Mouse (Mus musculus) right cerebral cortex, postnatal 4 days (tissue): ENCODE data around the gene Plin3.

ENCODE experiments used
- DNase-seq: peaks from one replicate; pipeline ENCODE4 v3.0.0-alpha.2; 2022

Plin3 gene

GRCm38 (mm10) chr17:56292531-56293222 lies at the start of gene Plin3:
Gene Plin3 (minus strand): TSS chr17:56292873.
- no peak for DNase-seq

DNA sequence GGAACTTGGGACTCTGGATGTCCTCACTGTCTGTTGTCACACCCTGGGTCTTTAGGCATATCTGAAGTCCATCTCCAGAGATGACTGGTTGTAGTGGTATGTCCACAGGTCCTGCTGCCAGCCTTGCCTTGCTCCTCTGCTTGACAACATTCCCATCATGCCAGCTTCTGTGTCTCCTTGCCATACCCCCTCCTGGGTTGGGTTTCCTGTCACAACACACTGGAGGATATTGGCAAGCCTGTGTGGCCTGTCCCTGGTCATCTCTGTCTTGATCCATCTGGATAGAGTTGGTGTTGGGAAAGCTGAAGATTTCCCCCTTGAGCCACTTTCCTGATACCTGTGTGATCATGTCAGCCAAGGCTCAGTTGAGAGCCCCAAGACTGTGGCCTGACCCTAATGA lies 48.0 kb upstream of the Plin3 start:
- no peak for DNase-seq

- peak; percentile 26 for DNase-seq
Measured at GRCm38 (mm10) chr17:56338909-56339308, 46.2 kb upstream of the Plin3 start.

- no peak for DNase-seq
Measured at GRCm38 (mm10) chr17:56337791-56338190, 45.1 kb upstream of the Plin3 start.

- no peak for DNase-seq
Measured at GRCm38 (mm10) chr17:56337190-56337589, 44.5 kb upstream of the Plin3 start.

DNA sequence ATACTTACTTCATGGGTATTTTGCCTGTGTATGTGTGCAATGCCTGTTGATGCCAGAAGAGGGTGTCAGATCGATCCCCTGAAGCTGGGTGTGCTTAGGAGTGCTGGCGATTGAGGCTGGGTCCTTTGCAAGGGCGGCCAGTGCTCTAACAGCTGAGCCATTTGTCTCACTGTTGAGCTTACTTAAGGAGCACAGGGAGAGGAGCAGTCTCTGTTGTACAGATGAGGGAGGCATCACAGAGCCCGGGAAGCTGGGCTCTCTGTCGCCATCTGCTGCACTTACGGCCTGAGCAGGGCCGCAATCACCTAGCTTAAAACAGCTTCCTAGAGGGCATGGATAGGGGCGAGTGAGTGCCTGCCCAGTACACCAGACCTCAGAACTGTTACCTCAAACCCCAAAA lies 40.3 kb upstream of the Plin3 start:
- DNase-seq: no peak

DNA sequence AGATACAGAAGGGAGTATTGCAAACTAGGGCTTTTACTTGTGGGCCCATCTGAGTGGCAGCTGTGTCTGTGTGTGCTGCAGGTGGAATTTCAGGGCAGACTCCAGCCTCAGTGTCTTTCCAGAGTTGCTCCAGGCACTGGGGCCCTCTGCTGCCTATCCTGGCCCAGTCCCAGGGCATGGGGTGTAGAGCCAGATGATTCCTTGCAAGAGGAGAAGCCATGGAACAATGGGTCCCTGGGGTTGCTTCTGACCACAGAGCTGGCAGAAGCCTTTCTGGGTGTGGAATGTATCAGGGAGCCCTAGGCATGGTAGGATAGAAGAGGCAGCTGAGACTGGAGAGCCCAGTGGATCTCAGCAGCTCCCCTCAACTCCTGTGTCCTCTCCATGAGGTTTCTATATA lies 38.6 kb upstream of the Plin3 start:
- DNase-seq: no peak

- no peak for DNase-seq
Measured at GRCm38 (mm10) chr17:56330345-56330744, 37.7 kb upstream of the Plin3 start.

DNA sequence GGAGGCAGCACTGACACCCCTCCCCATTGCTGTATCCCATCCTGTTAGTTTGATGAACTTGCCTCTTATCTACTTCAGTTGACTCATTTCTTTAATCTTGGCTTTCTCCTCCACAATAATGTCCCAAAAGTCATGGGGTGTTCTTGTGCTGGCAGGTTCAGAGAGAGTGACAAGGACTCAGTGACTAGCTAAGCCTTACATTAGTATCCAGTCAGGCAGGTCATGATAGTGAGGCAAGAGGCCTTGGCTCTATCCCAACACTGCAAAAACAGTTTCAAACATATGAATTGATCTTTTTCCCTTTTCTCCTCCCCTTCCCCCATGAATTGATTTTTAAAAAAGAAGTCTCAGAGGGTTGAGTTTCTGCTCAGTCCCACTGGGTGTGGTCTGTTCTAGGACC lies 36.6 kb upstream of the Plin3 start:
- no peak for DNase-seq

GRCm38 (mm10) chr17:56326153-56327147 lies 33.8 kb upstream of the Plin3 start:
- peak; percentile 49 for DNase-seq

DNA sequence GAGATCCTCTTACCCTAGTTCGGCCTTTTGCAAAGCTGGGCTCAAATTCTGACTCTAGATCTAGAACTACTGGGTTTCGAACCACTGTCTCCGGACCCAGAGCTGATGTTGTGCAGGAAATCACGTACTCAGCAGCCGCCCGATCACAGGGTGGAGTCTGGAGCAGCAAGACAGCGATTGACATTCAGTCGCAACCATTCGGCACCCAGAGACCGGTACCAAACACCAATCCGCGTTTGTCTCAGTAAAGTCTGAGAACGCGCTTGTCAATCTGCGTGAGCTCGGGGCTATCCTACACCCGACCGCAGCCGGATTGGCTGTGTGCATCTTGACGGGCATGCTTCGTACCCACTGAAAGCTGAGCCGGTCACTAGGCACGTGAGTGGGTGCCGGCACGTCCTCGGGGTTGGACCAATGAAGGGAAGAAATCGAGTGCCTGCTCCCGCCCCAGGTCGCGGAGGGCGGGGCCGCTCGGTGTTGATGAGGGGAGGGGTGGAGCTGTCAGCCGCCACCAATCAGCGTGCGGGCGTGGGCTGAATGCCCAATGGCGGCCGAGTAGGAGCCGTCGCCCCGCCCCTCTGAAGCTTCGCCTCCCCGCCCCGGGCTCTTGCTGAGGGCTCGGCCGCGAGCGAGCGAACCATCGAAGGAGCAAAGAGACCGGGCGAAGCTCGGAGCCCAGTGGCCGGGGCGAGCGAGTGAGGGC lies 32.9 kb upstream of the Plin3 start, which contains the start of gene Kdm4b:
Gene Kdm4b, plus strand, starts transcription at position 613 of the 703 bp plus-strand sequence.
- DNase-seq: peak; percentile 99

GRCm38 (mm10) chr17:56324419-56324818 lies 31.7 kb upstream of the Plin3 start:
- no peak for DNase-seq

GRCm38 (mm10) chr17:56309191-56309945 lies 16.7 kb upstream of the Plin3 start:
- no peak for DNase-seq

DNA sequence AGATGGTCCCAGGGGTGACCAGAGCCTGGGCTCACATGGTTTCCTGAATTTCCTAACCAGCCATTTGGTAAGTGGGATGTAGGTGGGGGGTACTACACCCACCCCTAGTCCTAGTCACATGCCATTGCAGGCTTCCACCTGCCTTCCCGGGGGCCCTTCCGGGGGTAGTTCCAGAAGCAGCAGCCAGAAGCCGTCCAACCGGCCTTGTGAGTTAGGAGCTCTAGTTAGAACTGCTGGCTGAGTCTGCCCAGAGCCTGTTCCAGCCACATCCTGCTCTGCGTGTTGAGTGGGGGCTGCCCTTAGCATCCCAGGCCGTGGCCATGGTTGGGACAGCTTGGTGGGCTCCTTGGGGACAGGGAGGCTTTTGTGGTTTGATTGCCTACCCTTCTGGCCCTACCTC lies 15.4 kb upstream of the Plin3 start:
- no peak for DNase-seq

DNA sequence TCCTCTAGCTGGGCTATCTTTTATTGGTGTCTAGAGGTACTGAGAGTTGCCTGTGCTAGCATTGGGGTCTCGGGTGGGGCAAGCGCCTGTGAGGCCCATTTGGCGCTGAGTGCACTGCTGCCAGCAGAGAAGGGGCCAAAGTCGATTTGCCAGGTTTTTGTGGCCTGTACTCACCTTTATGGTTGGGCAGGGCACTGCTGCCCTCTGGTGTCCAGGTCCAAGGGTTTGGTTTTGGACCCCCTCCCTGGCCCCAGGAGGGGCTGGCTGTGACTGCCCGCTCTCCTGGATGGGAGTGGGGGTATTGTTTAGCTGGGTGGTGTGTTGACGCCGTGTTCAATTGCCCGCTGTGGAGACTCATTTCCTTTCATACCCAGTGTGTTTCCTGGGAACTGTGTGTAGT lies 13.2 kb upstream of the Plin3 start:
- no peak for DNase-seq

GRCm38 (mm10) chr17:56305156-56305555 lies 12.5 kb upstream of the Plin3 start:
- no peak for DNase-seq

DNA sequence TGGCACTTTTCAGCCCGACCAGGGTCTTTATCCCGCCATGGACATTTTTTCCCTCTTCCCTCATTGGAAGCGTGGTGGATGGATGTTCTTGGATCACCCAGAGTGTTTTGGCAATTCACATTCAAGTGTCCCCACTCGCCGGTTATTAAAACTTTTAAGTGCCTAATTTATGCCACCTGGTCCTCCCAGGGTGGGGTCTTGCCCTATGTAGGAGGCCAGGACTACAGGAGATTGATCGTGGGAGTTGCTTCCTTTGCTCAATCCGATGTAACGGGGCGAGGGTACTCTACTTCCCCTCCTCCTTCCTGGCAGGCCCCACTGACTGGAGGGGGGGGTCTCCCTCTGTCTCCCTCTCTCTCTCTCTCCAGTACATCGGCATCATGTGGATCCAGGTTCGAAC lies 12.0 kb upstream of the Plin3 start:
- no peak for DNase-seq

GRCm38 (mm10) chr17:56303847-56304586 lies 11.3 kb upstream of the Plin3 start:
- DNase-seq: peak; percentile 93

DNA sequence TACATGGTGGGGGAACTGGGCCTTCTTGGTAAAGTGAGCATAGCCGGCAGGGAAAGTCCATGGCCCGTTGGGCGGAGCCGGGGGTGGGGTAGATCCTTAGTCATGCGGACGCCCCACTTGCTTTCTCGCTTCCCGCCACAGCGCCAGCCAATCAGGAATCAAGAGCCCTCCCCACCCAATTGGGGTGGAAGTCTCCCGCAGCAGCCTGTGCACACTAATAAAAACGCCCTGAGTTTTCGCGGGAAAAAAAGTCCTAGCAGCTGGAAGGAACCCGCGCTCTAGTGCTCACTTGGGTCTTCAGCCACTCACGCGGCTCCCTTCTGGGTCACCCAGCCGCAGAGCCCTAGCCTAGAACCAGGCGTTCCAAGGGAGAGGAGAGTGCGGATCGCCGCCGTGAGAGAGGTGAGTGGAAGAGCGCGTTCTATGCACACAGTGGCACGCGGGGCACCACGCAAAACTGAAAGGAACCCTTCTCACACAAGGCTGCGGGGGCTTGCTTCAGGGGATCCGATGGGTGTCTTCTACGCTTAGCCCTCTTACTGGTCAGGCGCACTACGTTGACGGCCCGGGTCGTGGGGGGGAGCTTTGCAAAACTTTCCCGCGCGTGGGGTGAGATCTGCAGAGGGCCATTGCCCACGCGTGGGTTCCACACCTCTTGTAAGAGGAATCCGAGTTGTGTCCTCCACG lies 10.6 kb upstream of the Plin3 start, which contains the start of gene Uhrf1:
Gene Uhrf1, plus strand, starts transcription at position 162 of the 687 bp plus-strand sequence.
- DNase-seq: peak; percentile 37

- DNase-seq: no peak
Measured at GRCm38 (mm10) chr17:56302363-56302996, 9.8 kb upstream of the Plin3 start.
